Mouse (Mus musculus): Measurements from ENCODE around the gene Ccdc148.

Gene Ccdc148

GRCm38 (mm10) chr2:59050245-59050824 is 110.1 kb downstream of the Ccdc148 start:
- DNase-seq (ENCODE audit: extremely low spot score, low spot score): no peak

DNA sequence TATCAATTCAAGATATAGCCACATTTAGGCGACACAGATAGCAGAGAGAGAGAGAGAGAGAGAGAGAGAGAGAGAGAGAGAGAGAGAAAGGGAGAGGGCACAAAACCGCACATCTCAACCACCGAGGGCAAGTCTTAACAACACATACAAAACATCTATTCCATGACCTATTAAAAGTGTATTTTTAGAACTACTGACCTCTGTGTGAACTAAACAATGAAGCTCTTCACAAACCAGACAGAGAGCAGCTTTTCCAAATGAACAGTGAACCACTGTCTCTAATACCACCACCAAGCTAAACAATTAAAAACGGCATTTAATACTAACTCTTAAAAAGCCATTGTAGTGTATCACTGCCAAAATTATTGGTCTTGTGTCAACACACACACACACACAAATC is 110.8 kb downstream of the Ccdc148 start:
- no peak for DNase-seq (ENCODE audit: extremely low spot score, low spot score)

GRCm38 (mm10) chr2:59048775-59049451 is 111.6 kb downstream of the Ccdc148 start:
- DNase-seq (ENCODE audit: extremely low spot score, low spot score): no peak

DNA sequence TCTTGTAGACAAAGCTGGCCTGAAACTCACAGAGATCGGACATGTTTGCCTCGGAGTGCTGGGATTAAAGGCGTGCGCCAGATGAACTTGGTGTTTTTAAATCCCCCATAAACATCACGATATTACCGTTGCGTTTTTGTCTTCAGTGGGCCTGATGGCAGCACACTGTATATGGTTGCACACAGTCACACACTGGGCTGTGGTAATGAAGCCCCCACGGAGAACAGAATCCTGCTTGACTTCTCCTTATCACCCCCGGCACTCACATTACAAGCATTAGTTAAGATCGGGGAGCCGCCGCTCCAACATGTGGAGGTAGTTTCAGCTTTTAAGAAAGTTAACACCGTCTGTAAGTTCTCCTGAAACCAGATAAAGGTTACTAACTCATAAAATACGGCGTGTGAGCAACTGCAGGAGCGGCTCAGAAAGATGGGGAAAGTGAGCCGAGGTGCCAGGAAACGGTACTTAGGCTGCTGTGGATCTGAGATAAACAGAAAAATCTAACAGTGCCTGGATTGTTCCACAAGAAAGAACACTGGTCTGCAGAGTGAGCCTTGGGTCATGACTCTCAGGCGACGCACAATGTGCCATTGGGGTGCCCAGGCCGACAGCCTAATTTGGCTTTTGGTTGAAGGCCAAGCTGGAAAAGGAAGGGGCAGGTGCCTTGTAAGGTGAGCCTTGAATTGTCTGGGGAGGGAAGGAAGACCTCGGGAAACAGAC is 117.0 kb downstream of the Ccdc148 start:
- DNase-seq (ENCODE audit: extremely low spot score, low spot score): no peak

GRCm38 (mm10) chr2:59042616-59043015 is 117.9 kb downstream of the Ccdc148 start:
- DNase-seq (ENCODE audit: extremely low spot score, low spot score): no peak

DNA sequence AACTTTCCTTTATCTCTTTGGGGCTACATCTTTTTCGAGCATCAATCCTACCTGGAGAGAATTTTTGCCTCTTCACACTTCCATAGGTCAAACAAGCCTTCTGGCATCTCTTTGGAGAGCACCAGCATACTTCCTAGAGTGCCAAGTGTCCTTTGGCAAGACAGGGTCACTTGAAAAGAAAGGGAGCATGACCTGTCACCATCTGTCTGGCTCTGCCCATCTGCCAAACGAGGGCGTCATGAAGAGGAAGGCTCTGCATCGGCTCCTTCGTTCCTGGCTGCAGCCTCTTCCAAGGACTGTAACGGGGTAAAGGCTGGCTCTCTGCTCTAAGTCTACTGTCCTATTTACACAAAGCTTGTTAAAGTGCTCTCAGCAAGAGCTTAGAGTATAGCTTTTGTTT is 124.0 kb downstream of the Ccdc148 start:
- DNase-seq (ENCODE audit: extremely low spot score, low spot score): no peak

DNA sequence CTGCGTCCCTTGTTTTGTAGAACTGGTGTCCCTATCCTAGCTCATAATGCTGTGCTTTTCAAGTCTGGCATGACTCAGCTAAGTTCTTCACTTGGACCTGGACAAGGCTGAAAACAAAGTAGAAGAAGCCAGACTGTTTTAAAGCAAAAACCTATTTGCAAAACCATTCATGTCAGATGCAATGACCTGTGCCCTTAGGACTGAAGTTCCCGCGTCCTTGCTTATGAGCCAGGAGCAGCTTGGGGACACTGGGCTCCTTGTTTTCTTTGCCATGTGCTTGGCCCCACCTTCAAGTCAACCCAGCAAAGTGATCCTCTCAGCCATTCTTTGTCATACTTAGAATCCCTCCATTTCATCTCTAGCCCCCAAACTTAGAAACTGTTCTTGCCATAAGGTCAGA is 125.3 kb downstream of the Ccdc148 start:
- no peak for DNase-seq (ENCODE audit: extremely low spot score, low spot score)

GRCm38 (mm10) chr2:59034281-59034680 is 126.2 kb downstream of the Ccdc148 start:
- no peak for DNase-seq (ENCODE audit: extremely low spot score, low spot score)

GRCm38 (mm10) chr2:59024558-59024957 is 135.9 kb downstream of the Ccdc148 start:
- DNase-seq (ENCODE audit: extremely low spot score, low spot score): no peak

DNA sequence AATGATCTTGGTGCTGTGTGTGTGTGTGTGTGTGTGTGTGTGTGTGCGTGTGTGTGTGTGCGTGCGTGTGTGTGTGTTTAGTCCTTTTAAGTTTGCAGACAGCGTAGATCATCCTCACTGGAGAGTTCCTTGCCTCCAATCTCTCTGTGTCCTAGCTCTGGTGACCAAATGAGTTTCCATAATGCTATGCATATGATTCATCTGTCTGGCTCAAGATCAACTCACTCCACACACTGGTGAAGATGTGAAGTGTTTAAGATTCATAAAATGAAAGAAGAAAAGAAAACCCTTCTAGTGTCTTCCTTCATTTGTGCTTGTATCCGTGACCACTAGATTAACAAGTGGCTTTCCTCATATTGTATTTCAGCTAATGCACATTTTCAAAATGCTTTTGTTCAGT is 153.1 kb downstream of the Ccdc148 start:
- no peak for DNase-seq (ENCODE audit: extremely low spot score, low spot score)

- DNase-seq (ENCODE audit: extremely low spot score, low spot score): no peak
These were observed 153.7 kb downstream of the Ccdc148 start for GRCm38 (mm10) chr2:59006567-59007340.

DNA sequence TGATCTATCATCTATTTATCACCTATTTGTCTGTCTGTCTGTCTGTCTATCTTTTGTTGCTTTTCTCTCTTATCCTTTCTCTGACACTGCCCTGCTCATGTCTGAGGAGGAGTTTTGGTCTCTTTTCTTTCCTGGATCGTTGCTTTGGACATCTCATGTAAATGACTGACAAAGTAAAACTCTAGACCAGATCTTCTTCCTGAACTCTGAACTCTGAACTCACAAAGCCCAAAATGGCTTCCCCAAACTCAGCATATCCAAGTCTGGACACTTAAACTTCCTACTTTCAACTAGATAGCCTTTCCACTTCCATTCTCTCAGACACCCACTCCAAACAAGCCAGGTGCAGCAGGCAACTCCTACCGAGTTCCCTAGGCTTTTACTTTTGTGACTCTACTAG is 163.3 kb downstream of the Ccdc148 start:
- DNase-seq (ENCODE audit: extremely low spot score, low spot score): no peak

GRCm38 (mm10) chr2:58992431-58993191 is 167.9 kb downstream of the Ccdc148 start:
- DNase-seq (ENCODE audit: extremely low spot score, low spot score): no peak

- DNase-seq (ENCODE audit: extremely low spot score, low spot score): no peak
These were observed 182.4 kb downstream of the Ccdc148 start for GRCm38 (mm10) chr2:58978095-58978494.

- no peak for DNase-seq (ENCODE audit: extremely low spot score, low spot score)
These were observed 188.8 kb downstream of the Ccdc148 start for GRCm38 (mm10) chr2:58971507-58972275.

- DNase-seq (ENCODE audit: extremely low spot score, low spot score): no peak
These were observed 203.6 kb downstream of the Ccdc148 start for GRCm38 (mm10) chr2:58956770-58957300.

DNA sequence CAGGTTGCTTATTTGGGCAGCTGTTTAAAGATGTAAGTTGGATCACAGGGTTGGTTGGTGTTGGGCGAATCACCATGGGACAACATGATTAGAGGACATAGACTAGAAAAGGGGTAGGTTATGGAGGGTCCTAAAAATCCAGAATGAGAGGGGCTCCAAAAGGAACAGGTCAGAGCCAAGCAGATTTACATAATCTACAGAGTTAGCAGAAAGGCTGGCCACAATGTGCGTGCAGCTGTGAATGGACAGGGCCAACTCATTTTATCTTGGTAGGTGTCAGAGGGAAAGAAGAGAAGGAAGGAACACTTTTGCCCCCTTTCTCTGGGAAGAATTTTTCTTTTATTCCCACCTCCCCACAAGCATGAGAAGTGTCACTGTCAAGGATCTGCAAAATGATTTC is 204.1 kb downstream of the Ccdc148 start:
- no peak for DNase-seq (ENCODE audit: extremely low spot score, low spot score)

- no peak for DNase-seq (ENCODE audit: extremely low spot score, low spot score)
These were observed 208.4 kb downstream of the Ccdc148 start for GRCm38 (mm10) chr2:58952101-58952500.

- DNase-seq (ENCODE audit: extremely low spot score, low spot score): no peak
These were observed 211.7 kb downstream of the Ccdc148 start for GRCm38 (mm10) chr2:58948796-58949195.

DNA sequence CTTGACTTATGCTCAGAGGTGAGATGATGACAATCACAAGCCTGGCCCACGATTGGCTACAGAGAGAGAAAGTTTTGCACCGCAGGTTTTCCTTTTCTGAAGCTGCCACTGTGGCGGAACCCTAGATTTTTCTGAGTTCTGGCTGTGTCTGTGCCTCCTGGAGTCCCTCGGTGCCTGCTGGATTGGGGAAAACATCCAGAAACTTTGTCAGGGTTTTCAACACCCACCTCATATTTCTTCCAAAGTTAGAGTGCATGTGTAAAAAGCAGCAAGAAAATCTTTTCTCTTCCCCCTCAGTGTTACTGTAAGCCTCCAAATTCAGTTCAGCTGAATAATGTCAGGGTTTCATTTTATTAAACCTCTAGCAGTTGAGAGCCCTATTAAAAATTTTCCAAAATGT is 219.1 kb downstream of the Ccdc148 start:
- no peak for DNase-seq (ENCODE audit: extremely low spot score, low spot score)

Data from neural tube, embryonic 10.5 days (tissue).